Mouse (Mus musculus): ENCODE measurements around the gene Rpia.

GRCm38 (mm10) chr6:70789134-70789533 lies 2.9 kb downstream of the Rpia start:
- TF ChIP-seq POLR2A (IDR thresholded peaks at IDR 0.05; ENCODE audit: borderline replicate concordance, control insufficient read depth, low read depth, low read length) (no peak), CTCF (IDR thresholded peaks at IDR 0.05; ENCODE audit: control insufficient read depth, insufficient read depth, low read length) (no peak)
